Mouse (Mus musculus): ENCODE measurements at regions not wholly inside any gene's neighbourhood (a gene's known extent, or its start where the extent isn't known, plus 50 kb on each side); places are given as distances from the start of the nearest gene placed in this dataset.

DNA sequence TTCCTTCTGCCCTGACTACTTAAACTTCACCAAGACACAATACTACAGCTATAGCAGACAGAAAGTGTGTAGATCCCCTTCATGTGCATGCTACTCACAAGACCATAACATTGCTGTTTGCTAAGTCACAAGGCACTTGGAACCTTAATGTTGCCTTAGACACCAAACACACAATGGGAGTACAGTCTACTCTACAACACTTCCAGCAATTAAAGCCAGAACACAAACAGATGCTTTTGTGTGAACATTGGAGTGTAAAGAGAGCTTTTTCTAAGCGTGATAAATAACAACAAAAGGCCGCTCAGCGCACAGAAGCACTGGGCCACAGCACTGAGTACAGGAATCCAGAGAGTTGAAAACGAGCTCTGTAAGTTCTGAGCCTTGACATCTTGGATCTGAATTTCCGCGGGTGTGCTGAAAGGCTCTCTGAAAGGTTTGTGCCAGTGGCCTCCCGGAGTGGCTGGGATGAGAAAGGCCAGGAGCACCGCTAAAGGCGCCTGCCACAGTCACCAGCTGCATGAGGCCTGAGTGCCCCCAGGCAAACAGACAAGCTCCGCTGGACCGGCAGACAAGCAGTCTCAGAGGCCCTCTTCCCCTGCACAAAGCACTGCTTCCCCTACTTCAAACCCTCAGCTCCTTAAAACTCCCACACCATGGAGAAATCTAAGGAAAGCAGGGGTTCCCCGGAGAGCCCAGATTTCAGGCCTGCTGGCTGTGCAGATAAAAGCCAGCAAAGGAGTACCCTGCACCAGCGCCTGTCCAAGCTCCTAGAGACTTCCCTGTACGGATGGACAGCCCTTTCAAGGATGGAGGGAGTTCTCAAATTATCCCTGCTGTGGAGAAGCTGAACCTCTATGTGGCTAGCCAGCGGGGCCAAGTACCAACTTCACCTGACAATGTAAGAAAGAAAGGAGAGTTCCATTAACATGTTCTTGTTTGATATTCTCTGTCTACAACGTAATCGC is 568.3 kb downstream of the 1700064H15Rik start:
- no peak for TF ChIP-seq CTCF (IDR thresholded peaks at IDR 0.05; ENCODE audit: low read depth, low read length)
- TF ChIP-seq TAL1 (conservative IDR thresholded peaks at IDR 0.05; ENCODE audit: low read depth, low read length) = no peak
- no peak for TF ChIP-seq POLR2AphosphoS5 (IDR thresholded peaks at IDR 0.05; ENCODE audit: insufficient replicate concordance, low read depth, low read length)
- no peak for TF ChIP-seq GATA1 (IDR thresholded peaks at IDR 0.05; ENCODE audit: borderline replicate concordance, low read length)
- no peak for TF ChIP-seq GATA2 (IDR thresholded peaks at IDR 0.05; ENCODE audit: borderline replicate concordance, low read depth, low read length)
